In genomic region chr8:89707341-89707928, GRCm38 (mm10) we compare ENCODE assay signal across 24 mouse cellular contexts.
DNase-seq lines count a peak whose midpoint lies in the region; ATAC-seq lines count a peak whose summit lies in the region.
"Had no signal": no experiment of that assay in that cellular context is flagged by ENCODE, and none has a peak within 500 bp of the region (broad histone marks: within the 10 kb centered on the region; RNA-seq: fewer than 3 reads in every experiment).

No protein-coding gene starts in this region.

- H3K4me3 ChIP-seq in kidney, embryonic 16.5 days (ENCODE audit: low read length): no peak overlapping the region
- H3K4me3 ChIP-seq: forebrain, embryonic 10.5 days; gastrocnemius, adult 2 months; heart, embryonic 15.5 days; hindbrain, embryonic 13.5 days; limb, embryonic 10.5 days; liver, embryonic 15.5 days; lung, embryonic 15.5 days; megakaryocyte, embryonic 14.5 days had no signal

- no peak for DNase-seq in kidney, adult 18-20 months
- DNase-seq in brain, embryonic 18.5 days (ENCODE audit: low read depth, low spot score): peak; percentile 22
- peak; percentile 31 for DNase-seq in embryo, embryonic 11 days
- DNase-seq in layer of hippocampus, adult 9-11 months: peak; percentile 62
- no peak for DNase-seq in urinary bladder, adult 18-20 months (ENCODE audit: low spot score in 2 of 2)
- DNase-seq in adrenal gland, postnatal 36 days: no peak
- no peak for DNase-seq in right cerebral cortex, postnatal 14 days
- DNase-seq: adrenal gland, adult 2 months; cerebellum, adult 9-11 months; gastrocnemius, adult 2 months; heart, postnatal 36 days; kidney, adult 11 months; liver; lung, postnatal 36 days; midbrain, embryonic 14.5 days; right cerebral cortex, adult 18-20 months had no signal

- no peaks in the 10 kb centered on the region for H3K36me3 ChIP-seq in kidney, embryonic 16.5 days (ENCODE audit: insufficient read depth, low read length)
- H3K36me3 ChIP-seq: forebrain, embryonic 10.5 days; heart, embryonic 15.5 days; hindbrain, embryonic 13.5 days; limb, embryonic 10.5 days; liver, embryonic 15.5 days; lung, embryonic 15.5 days had no signal

- no peaks in the 10 kb centered on the region for H3K4me1 ChIP-seq in kidney, embryonic 16.5 days (ENCODE audit: insufficient read depth, low read length)
- H3K4me1 ChIP-seq: forebrain, embryonic 10.5 days; heart, embryonic 15.5 days; hindbrain, embryonic 13.5 days; limb, embryonic 10.5 days; liver, embryonic 15.5 days; lung, embryonic 15.5 days; megakaryocyte, embryonic 14.5 days had no signal

- no peak overlapping the region for H3K9ac ChIP-seq in kidney, embryonic 16.5 days (replicated peaks; ENCODE audit: low read length)
- H3K9ac ChIP-seq: heart, embryonic 15.5 days; hindbrain, embryonic 13.5 days; liver, embryonic 15.5 days; lung, embryonic 15.5 days had no signal

- 0 out of 2 replicates have a peak, but pooled peaks have one; percentile 67 for ATAC-seq in kidney, embryonic 16.5 days (ENCODE audit: low FRiP score, low TSS enrichment)

- 19% methylated on average over 5 of the region's 5 CpGs for WGBS in kidney, embryonic 16.5 days

- H3K27ac ChIP-seq in kidney, embryonic 16.5 days (ENCODE audit: low read length): peak overlapping the region; percentile 21; the same call in 1 of the 2 replicates
- H3K27ac ChIP-seq: forebrain, embryonic 10.5 days; gastrocnemius, adult 2 months; heart, embryonic 15.5 days; hindbrain, embryonic 13.5 days; limb, embryonic 10.5 days; liver, embryonic 15.5 days; lung, embryonic 15.5 days had no signal

- no peaks in the 10 kb centered on the region; the same call in 1 of the 2 replicates for H3K9me3 ChIP-seq in kidney, embryonic 16.5 days (ENCODE audit: low read length)
- H3K9me3 ChIP-seq: forebrain, embryonic 10.5 days; heart, embryonic 15.5 days; hindbrain, embryonic 13.5 days; limb, embryonic 10.5 days; liver, embryonic 15.5 days; lung, embryonic 15.5 days had no signal

- H3K27me3 ChIP-seq in kidney, embryonic 16.5 days (ENCODE audit: insufficient read depth, low read length): no peaks in the 10 kb centered on the region
- H3K27me3 ChIP-seq: heart, embryonic 15.5 days; hindbrain, embryonic 13.5 days; liver, embryonic 15.5 days; lung, embryonic 15.5 days; megakaryocyte, embryonic 14.5 days had no signal

- no peak overlapping the region for H3K4me2 ChIP-seq in kidney, embryonic 16.5 days (replicated peaks; ENCODE audit: low read depth, low read length)
- H3K4me2 ChIP-seq: heart, embryonic 15.5 days; hindbrain, embryonic 13.5 days; liver, embryonic 15.5 days; lung, embryonic 15.5 days had no signal

Comparison
In these comparisons a context has a peak if more than half of its experiments do, and no peak if none do; other contexts are left out.
1. DNase-seq: peak in brain, embryonic 18.5 days (single experiment), embryo, embryonic 11 days (single experiment) and layer of hippocampus, adult 9-11 months (single experiment); none in kidney, adult 18-20 months (single experiment), urinary bladder, adult 18-20 months (0 of 2), adrenal gland, postnatal 36 days (0 of 2) and right cerebral cortex, postnatal 14 days (single experiment).